Mouse (Mus musculus) ES-Bruce4 (cell line): ENCODE measurements around the gene Krtap4-2.

Experiments used
- CTCF ChIP-seq: IDR thresholded peaks from one replicate; pipeline ENCODE4 v1.8.1; 2011; ENCODE audit warnings: low read depth, low read length
- EP300 ChIP-seq: IDR thresholded peaks from 2 replicates; pipeline ENCODE4 v1.6.1; 2011; ENCODE audit warnings: low read depth, low read length; ENCODE audit not compliant: insufficient read depth
- POLR2A ChIP-seq: IDR thresholded peaks from one replicate; pipeline ENCODE4 v1.8.1; 2011; ENCODE audit warnings: low read length; ENCODE audit not compliant: insufficient read depth

DNA sequence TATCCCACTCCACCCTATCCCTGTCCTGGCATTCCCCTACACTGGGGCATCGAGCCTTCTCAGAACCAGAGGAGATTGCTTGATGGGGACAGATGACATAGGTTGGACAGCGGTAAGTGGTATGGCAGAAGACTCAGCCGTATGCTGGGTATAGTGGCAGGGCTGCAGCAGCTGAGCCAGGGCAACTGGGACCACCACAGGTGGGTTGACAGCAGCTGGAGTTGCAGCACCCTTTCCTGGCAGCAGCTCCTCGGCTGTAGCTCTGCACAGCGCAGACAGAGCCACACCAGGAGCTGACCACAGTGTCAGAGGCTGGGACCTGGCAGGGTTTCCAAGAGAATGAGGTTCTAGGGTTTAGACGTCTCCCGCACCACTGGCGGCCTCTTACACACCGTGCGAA lies 27.9 kb upstream of the Krtap4-2 start:
- TF ChIP-seq CTCF (no peak), POLR2A (no peak), EP300 (no peak)
